Mouse (Mus musculus) left cerebral cortex, postnatal 4 days (tissue): ENCODE results near the gene Rnf114. TPM values are rescaled to one million over a fixed set of nuclear protein-coding genes. Genes with fewer than 3 reads are reported as not detected.

ENCODE experiments used
- DNase-seq: peaks from one replicate; pipeline ENCODE4 v3.0.0-alpha.2; 2022
- intact Hi-C: fragments of 180-260 bp; cut with DNase I; formaldehyde crosslinking; loops from one replicate; pipeline ENCODE4 v1.15.1; 2025
- total RNA-seq, 2 experiments: library from RNA; stranded (reverse); gene quantifications; 2 replicates each; pipeline ENCODE4 v1.2.3; 2021

Rnf114 gene
- total RNA-seq, 2 experiments from 2014 or later = 36.6 to 40.0 TPM

DNA sequence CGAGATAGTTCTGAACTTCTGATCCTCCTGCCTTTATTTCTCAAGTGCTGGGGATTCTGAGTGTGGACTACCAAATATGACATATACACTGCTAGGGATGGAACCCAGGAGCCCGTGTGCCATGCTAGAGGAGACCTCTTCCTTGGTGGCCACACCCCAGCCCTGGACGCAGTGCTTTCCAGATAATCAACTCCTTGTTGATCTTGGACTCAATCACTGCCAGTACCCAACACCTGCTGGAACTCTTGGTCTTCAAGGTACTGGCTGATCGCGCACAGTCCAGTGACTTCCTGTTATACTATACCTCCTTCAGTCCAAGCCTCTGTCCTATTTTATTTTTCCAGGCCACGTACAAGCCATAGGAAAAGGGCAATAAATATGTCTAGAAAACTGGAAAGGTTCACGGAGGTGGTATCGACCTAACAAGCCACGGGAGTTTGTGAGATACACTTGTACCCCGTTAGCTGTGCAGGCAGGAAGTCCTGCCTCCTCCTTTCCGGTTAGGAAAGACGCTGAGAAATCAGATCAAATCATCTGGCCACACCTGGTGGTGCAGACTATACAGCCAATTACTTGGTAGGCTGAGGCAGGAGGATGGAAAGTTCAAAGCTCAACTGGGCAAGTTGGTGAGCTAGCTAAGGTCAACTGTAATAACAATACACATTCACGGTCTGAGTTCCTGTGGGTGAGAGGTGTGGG, 10.3 kb downstream of the Rnf114 start:
- intact Hi-C loops = no loop called here

DNA sequence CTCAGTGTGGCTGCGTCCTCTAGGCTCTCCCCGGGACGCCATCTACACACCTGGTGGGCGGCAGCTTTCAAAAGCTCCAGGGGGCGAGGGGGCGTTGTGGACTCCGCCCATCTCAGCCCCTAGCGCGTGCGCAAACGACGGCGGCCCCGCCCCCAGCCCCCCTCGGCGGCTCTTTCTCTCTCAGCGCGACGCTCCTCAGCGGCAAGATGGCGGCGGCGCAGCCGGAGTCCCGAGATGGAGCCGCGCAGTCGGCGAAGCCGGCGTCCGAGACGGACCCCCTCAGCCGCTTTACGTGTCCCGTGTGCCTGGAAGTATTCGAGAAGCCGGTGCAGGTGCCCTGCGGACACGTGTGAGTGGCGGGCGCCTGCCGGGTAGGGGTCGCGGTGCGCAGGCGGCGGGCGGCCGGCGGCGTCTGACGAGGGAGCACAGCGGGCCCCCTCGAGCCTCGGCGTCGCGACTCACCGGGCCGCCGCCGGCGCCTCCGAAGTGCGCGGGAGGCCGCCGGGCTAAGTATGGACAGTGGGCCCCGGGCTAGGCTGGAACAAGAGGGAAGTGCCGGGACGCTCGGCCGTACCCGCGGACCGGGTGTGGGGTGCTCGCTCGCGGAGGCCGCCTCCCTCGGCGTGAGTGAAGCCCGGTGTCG, 10.9 kb downstream of the Rnf114 start:
- intact Hi-C loops = no loop called here
- peak; percentile 92 for DNase-seq

More for the DNA sequence above, 10.3 kb downstream of the Rnf114 start:
- DNase-seq = no peak

DNA sequence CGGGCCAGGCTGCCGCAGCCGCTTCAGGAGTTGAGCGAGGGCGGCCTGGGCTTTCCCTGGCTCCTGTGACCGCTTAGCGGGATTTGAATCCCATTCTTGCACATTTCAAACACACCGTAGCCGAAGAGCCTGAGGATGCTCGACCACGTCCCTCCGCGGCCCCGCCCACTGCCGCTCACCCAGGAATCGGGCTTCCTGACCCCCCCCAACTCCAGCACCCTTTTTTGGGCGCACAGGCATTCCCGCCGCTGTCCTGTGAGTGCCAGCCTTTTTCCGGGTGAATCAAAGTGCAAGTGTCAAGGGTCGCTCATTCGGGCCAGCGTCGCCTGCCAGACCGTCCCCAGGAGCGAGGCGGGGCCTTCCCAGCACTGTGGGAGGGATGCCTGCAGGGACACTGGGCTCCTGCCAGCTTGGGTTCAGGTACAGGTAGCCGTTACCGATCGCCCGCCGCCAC, 11.5 kb downstream of the Rnf114 start:
- DNase-seq = peak; percentile 39
- intact Hi-C loops = no loop called here

DNA sequence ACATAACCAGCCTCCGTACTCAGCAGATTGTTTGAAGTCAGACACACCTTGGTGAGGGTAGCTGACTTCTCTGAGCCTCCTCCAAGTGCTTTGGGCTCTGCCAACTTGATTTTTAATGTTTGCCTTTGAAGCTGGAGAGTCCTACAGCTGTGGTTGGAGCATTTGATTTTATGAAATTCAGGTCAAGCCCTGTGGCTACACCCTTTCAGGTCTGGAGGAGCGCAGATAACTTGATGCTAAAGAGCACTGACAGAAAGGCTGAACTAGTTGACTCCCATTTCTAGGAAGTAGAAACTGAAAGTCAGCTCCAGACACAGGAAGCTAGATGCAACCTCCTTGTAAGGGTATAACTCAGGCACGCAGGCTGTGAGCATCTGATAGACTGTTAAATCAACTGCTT, 12.7 kb downstream of the Rnf114 start:
- intact Hi-C loops = no loop called here
- no peak for DNase-seq

DNA sequence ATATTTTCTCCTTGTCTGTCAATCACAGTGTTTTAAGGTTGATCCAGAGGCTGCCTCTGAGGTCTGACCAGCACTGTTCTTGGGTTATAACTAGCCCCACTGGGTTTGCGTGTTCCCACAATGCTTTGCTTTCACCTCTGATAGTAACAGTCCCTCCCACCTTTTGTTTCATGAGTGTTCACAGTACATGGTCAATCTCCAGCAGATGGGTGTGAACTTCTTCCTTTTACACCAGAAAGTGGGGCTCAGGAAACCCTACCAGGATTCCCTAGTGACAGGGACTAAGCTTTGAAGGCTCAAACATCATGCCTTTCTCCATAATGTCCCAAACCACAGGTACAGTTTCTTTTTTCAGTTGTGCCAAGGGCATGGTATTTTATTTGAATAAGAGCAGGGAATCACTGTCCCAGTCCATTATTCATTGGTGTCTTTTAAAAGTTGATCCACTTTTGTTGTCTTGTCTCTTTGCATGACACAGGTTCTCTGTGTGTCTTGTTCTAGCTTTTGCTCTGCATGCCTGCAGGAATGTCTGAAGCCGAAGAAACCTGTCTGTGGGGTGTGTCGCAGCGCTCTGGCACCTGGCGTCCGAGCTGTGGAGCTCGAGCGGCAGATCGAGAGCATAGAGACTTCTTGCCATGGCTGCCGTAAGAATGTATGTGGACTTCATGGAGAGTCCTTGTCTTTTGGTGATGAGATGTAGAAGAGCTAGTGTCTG, 14.3 kb downstream of the Rnf114 start:
- DNase-seq = no peak
- intact Hi-C loops = no loop called here

DNA sequence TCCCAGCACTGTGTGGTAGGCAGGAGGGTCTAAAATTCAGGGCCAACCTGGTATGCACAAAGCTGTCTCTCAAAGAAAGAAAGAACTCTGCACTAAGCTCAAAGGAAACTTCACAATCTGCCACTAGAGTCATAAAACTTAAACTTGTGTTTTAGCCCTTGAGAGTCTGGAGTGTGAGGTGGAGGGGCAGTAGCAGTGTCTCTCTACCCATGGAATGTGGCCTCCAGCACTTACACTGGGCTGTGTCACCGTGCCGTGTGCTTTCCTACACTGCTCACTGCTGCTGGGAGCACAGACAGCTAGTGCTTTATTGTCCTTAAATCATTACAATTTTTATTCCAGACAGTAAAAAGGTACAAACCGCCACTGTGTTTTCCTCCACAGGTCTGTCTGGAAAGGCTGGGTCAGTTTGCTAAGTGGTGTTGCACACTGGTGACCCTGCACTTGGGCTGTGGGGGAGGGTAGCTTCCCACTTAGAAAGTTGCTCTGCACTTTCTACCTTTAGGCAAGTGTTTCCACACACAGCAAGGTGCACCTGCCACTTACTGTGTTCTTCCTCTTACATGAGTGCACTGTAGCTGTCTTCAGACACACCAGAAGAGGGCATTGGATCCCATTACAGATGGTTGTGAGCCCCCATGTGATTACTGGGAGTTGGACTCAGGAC, 15.4 kb downstream of the Rnf114 start:
- intact Hi-C loops = no loop called here

DNA sequence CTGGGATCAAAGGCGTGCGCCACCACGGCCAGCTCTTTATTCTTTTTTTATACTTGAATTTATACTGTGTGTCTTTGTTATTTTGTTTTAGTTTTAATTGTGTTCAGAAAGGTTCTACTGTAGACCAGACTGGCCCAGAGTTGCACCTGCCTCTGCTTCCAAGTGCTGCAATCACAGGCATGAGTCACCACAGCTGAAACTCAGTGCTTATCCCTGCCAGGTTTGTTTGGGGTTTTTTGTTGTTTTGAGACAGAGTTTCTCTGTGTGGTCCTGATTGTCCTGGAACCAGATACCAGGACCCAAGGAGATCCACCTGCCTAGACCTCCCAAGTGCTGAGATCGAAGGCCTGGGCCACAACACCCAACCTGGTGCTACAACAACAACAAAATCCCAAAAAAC, 16.1 kb downstream of the Rnf114 start:
- intact Hi-C loops = no loop called here
- no peak for DNase-seq

More for the DNA sequence above, 15.4 kb downstream of the Rnf114 start:
- DNase-seq = no peak

DNA sequence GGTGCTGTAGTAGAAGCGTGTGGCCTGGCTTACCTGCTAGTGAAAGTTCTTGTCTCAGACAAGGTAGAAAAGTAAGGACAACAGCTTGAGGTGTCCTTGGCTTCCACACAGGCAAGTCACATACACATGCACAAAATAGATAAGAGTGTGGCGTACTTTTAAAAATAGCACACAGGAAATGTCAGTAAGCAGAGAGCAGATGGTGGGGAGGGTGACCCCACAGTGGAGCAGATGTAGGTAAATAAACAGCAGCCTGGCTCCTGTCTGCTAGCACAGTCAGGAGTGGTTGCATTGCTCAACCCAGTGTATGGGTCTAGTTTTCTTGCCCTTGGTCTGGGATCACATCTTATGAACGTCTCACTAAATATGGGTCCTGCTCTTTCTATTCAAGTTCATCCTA, 18.0 kb downstream of the Rnf114 start:
- intact Hi-C loops = no loop called here
- no peak for DNase-seq

DNA sequence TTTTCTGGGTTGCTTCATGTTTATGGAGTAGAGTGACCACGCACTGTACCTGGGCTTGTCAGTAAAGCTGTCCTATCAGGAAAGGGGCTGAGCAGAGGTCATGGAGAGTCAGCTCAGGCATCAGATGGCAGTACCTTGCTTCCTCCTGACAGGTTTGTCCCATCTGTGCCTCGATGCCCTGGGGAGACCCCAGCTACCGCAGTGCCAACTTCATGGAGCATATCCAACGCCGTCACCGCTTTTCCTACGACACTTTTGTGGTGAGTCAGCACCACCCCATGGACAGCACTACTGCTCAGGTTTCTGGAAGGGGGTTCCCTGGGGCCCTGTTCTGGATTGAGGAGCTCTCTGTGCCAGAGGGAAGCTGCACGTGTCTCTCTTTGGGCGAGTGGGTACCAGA, 19.9 kb downstream of the Rnf114 start:
- DNase-seq = no peak
- intact Hi-C loops = no loop called here

DNA sequence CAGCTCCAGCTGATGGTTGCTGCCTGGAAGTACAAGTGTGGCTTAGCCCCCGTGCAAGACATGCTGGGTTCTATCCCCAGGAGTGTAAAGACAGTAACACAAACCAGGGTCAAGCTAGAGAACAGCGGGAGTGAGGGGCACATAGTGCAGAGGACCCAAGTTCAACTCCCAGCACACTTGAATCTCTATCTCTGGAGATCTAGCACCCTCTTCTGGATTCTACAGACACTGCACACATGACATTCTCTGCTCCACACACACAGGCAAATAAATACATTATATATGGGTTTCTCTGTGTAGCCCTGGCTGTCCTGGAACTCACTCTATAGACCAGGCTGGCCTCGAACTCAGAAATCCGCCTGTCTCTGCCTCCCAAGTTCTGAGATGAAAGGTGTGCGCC, 20.5 kb downstream of the Rnf114 start:
- intact Hi-C loops = no loop called here
- DNase-seq = no peak

DNA sequence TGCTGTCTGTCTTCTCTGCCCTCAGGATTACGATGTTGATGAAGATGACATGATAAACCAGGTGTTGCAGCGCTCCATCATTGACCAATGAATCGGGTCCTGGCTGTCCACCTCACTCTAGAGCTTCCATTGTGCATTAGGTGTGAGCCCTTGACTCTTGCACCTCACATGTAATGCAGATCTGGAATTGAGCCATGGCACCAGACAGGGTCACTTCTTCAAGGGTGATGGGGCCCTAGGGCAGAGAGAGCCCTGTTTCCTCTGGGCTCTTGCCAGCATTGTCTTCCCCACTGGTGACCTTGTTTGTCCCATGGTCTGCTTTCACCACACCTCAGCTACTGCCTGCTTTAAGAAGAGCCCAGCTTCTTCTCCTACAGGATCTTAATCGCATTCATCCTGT, 22.2 kb downstream of the Rnf114 start:
- no peak for DNase-seq
- intact Hi-C loops = no loop called here

GRCm38 (mm10) chr2:167515688-167516087, 23.2 kb downstream of the Rnf114 start:
- intact Hi-C loops = no loop called here
- no peak for DNase-seq

GRCm38 (mm10) chr2:167519606-167520252, 27.3 kb downstream of the Rnf114 start:
- intact Hi-C loops = no loop called here
- DNase-seq = no peak

DNA sequence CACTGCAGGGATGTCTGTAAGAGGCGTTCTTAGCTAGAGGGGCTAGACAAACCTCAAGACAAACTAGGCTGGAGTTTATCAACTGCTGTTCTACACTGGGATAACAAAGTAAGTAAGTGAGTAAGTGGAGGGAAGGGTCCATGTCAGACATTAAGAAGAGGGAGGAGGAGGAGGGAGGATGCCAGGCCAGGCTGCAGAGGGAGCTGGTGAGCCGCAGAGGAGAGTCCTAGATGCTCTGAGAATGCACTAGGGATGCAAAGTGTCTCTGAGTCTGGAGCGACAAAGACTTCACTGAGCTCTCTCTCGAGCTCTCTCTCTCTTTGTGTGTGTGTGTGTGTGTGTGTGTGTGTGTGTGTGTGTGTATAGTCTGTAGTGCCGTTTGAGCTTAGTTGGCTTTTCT, 35.8 kb downstream of the Rnf114 start:
- intact Hi-C loops = no loop called here

GRCm38 (mm10) chr2:167529935-167530513, 37.6 kb downstream of the Rnf114 start:
- no peak for DNase-seq
- intact Hi-C loops = no loop called here

More for the DNA sequence above, 35.8 kb downstream of the Rnf114 start:
- DNase-seq = no peak

DNA sequence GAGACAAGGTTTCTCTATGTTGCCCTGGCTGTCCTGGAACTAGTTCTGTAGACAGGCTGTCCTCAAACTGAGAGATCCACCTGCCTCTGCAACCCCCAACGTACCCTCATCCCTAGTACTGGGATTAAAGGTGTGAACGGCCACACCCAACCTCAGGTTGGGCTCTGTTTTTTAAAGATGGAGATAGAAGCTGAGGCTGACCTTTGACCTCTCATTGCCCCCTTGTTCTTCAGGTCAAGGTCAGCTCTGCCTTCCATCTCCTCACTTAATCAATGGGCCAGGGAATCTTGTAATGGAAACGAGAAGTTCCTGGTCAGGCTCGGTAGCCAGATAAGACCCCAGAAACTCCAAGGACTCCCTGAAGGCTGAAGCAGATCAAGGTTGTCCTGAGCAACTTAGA, 38.1 kb downstream of the Rnf114 start:
- intact Hi-C loops = no loop called here

DNA sequence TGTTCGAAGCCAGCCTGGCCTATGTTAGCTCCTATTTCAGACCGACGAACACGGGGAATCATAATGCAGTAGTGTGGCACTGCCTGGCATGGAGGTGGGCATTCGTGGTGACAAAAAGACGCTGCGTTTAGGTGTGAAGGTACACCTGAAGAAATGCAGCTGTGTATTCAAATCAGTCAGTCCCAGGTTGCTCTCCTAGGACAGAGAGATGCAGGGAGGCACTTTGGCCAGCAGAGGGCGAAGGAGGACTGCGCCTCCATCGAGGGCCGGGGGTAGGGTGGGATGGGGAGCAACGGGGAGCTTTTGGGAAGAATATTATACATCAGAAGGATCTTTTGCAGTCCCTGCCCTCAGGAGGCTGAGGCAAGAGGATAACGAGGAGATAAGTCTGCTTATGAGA, 39.7 kb downstream of the Rnf114 start:
- peak; percentile 63 for DNase-seq
- intact Hi-C loops = no loop called here

More for the DNA sequence above, 38.1 kb downstream of the Rnf114 start:
- no peak for DNase-seq

GRCm38 (mm10) chr2:167533880-167534279, 41.4 kb downstream of the Rnf114 start:
- intact Hi-C loops = no loop called here
- DNase-seq = no peak

DNA sequence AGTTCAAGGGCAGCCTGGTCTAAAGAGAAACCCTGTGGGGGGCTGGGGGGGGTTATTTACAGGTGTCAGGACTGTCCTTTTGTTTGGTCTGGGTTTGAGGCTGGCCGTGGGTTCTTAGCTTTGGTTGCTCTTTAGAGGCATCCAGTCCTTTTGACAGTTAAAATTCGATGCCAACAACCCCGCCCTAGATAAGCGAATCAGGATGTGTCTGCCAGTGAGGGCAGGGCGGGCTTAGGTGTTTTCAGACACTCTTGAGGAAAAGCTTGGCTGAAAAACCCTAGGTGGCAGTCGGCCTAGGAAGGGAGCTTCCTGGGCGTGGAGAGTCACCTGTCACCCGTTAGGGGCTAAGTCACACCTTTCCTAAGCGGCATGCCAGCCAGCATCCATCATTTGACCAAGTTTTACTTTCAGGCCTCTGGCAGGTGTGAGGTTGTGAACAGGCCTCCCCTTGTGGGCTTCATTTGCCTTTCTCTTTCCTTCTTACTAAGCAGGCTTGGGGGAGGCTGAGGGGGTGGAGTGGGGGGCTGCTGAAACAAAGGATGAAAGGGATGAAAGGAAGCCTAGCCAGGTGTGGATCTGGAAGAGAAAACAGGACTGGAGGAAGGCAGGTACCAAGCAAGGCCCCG, 44.0 kb downstream of the Rnf114 start:
- intact Hi-C loops = loop anchor here (5.0 kb wide), 2 partner anchors 71 to 141 kb away; no protein-coding TSS in a partner anchor

More for the DNA sequence above, 44.0 kb downstream of the Rnf114 start:
- no peak for DNase-seq
